Mouse (Mus musculus) cortical plate, adult 2 months (tissue): ENCODE results near the gene Ep300.

Experiments
- CTCF ChIP-seq: fragments of 200-500 bp; IDR thresholded peaks from 2 replicates; pipeline ENCODE4 v1.5.1; 2011; ENCODE audit warnings: mild to moderate bottlenecking, control low read depth, low read length; ENCODE audit not compliant: insufficient read depth; ENCODE audit errors: extremely low read depth
- POLR2A ChIP-seq: fragments of 200-500 bp; IDR thresholded peaks from 2 replicates; pipeline ENCODE4 v1.6.1; 2011; ENCODE audit warnings: mild to moderate bottlenecking, low read length, control low read depth; ENCODE audit not compliant: insufficient read depth; ENCODE audit errors: extremely low read depth

GRCm38 (mm10) chr15:81693366-81693966 lies 108.3 kb downstream of the Ep300 start:
- TF ChIP-seq CTCF (no peak), POLR2A (no peak)
